Mouse (Mus musculus) neural tube, embryonic 15.5 days (tissue): ENCODE results near the gene Ddx25. TPM values are rescaled to one million over a fixed set of nuclear protein-coding genes. Genes with fewer than 3 reads are reported as not detected.
A peak's percentile ranks its signal among the peaks of the same experiment; 100 is the strongest.

Experiments used
- ATAC-seq: fragments of 200-750 bp; cut with Nextera tagmentation; 2 replicates; pipeline ENCODE4 v1.8.0; 2017; ENCODE audit warnings: mild to moderate bottlenecking, moderate TSS enrichment, moderate library complexity; ENCODE audit not compliant: low FRiP score
- H3K27ac ChIP-seq: fragments of 300-500 bp; sonication (generic); replicated peaks from 2 replicates; pipeline ENCODE4 v1.5.1; 2015; ENCODE audit warnings: mild to moderate bottlenecking, inconsistent platforms
- H3K27me3 ChIP-seq: fragments of 300-500 bp; sonication (generic); replicated peaks from 2 replicates; pipeline ENCODE4 v1.6.1; 2015; ENCODE audit warnings: inconsistent platforms
- H3K36me3 ChIP-seq: fragments of 300-500 bp; sonication (generic); 2 replicates; pipeline ENCODE4 v1.6.1; 2015; ENCODE audit warnings: inconsistent platforms
- H3K4me1 ChIP-seq: fragments of 300-500 bp; sonication (generic); 2 replicates; pipeline ENCODE4 v1.6.1; 2015; ENCODE audit warnings: inconsistent platforms
- H3K4me2 ChIP-seq: fragments of 300-500 bp; sonication (generic); 2 replicates; pipeline ENCODE4 v1.6.1; 2015; ENCODE audit warnings: inconsistent platforms, mild to moderate bottlenecking, moderate library complexity
- H3K4me3 ChIP-seq: fragments of 300-500 bp; sonication (generic); replicated peaks from 2 replicates; pipeline ENCODE4 v1.5.1; 2015; ENCODE audit warnings: mild to moderate bottlenecking, inconsistent platforms
- H3K9ac ChIP-seq: fragments of 300-500 bp; sonication (generic); replicated peaks from 2 replicates; pipeline ENCODE4 v1.6.1; 2015; ENCODE audit warnings: mild to moderate bottlenecking, inconsistent platforms
- H3K9me3 ChIP-seq: fragments of 300-500 bp; sonication (generic); replicated peaks from 2 replicates; pipeline ENCODE4 v1.6.1; 2016; ENCODE audit warnings: inconsistent platforms
- WGBS: fragments of 180-500 bp; shearing (Covaris S2); methylation state at CpG from one replicate; pipeline ENCODE4 v1.1.7; 2015; ENCODE audit warnings: mixed read lengths; 5-methylcytosine and 5-hydroxymethylcytosine counted together
- polyA plus RNA-seq: library from polyadenylated mRNA; unstranded; fragments of >200 nt; fragmentation: Nextera tagmentation; extraction: Ambion mirVana; gene quantifications from 2 replicates; pipeline ENCODE4 v1.2.1, GENCODE M21; 2015

Ddx25 gene
- polyA plus RNA-seq, 1 experiment from 2014 or later = 30.2 TPM

- no peak for ATAC-seq
- 73% methylated on average over 3 of the region's 3 CpGs for WGBS
- no peaks in the 10 kb centered on the region for H3K36me3 ChIP-seq
Observed at GRCm38 (mm10) chr9:35518169-35518568, 40.2 kb downstream of the Ddx25 start, which contains the start of gene Gm1113. Gene Gm1113 (minus strand): TSS chr9:35518269.

GRCm38 (mm10) chr9:35516711-35517110 lies 41.6 kb downstream of the Ddx25 start:
- H3K27ac ChIP-seq = no peak overlapping the region
- ATAC-seq = no peak
- WGBS = 95% methylated on average over 16 of the region's 16 CpGs
- H3K36me3 ChIP-seq = no peaks in the 10 kb centered on the region
- no peaks in the 10 kb centered on the region for H3K27me3 ChIP-seq
- no peaks in the 10 kb centered on the region for H3K9me3 ChIP-seq
- no peak overlapping the region for H3K9ac ChIP-seq
- H3K4me1 ChIP-seq = no peaks in the 10 kb centered on the region
- H3K4me3 ChIP-seq = no peak overlapping the region
- H3K4me2 ChIP-seq = no peak overlapping the region

More at GRCm38 (mm10) chr9:35518169-35518568, 40.2 kb downstream of the Ddx25 start, which contains the start of gene Gm1113:
- Histone ChIP-seq H3K27ac (no peak within 1 kb of the TSS), H3K27me3 (no peaks in the 10 kb centered on the region), H3K4me2 (no peak within 1 kb of the TSS), H3K4me1 (no peaks in the 10 kb centered on the region), H3K4me3 (no peak within 1 kb of the TSS), H3K9ac (no peak within 1 kb of the TSS), H3K9me3 (no peaks in the 10 kb centered on the region)

- ATAC-seq = no peak
- Histone ChIP-seq H3K36me3 (no peaks in the 10 kb centered on the region), H3K27ac (no peak overlapping the region), H3K4me1 (no peaks in the 10 kb centered on the region), H3K9ac (no peak overlapping the region), H3K4me2 (no peak overlapping the region), H3K27me3 (no peaks in the 10 kb centered on the region), H3K4me3 (no peak overlapping the region), H3K9me3 (no peaks in the 10 kb centered on the region)
- 83% methylated on average over 5 of the region's 5 CpGs for WGBS
Observed at GRCm38 (mm10) chr9:35516182-35516581, 42.1 kb downstream of the Ddx25 start.

GRCm38 (mm10) chr9:35513900-35514299 lies 44.4 kb downstream of the Ddx25 start:
- H3K9me3 ChIP-seq = no peaks in the 10 kb centered on the region
- ATAC-seq = no peak
- H3K36me3 ChIP-seq = no peaks in the 10 kb centered on the region
- no peak overlapping the region for H3K9ac ChIP-seq
- no peaks in the 10 kb centered on the region for H3K27me3 ChIP-seq
- no peak overlapping the region for H3K27ac ChIP-seq
- no peak overlapping the region for H3K4me3 ChIP-seq
- H3K4me1 ChIP-seq = no peaks in the 10 kb centered on the region
- WGBS = 88% methylated on average over 4 of the region's 4 CpGs
- H3K4me2 ChIP-seq = no peak overlapping the region

GRCm38 (mm10) chr9:35508234-35508633 lies 50.1 kb downstream of the Ddx25 start:
- no peak overlapping the region; the same call in 1 of the 2 replicates for H3K27ac ChIP-seq
- ATAC-seq = 0 out of 2 replicates have a peak, but pooled peaks have one; percentile 34

GRCm38 (mm10) chr9:35502361-35503000 lies 55.8 kb downstream of the Ddx25 start:
- Histone ChIP-seq H3K4me1 (no peaks in the 10 kb centered on the region), H3K27ac (no peak overlapping the region), H3K4me3 (no peak overlapping the region), H3K9ac (no peak overlapping the region), H3K4me2 (no peak overlapping the region), H3K27me3 (no peaks in the 10 kb centered on the region), H3K9me3 (no peaks in the 10 kb centered on the region), H3K36me3 (peaks cover 21% of the 10 kb centered on the region)
- 84% methylated on average over 10 of the region's 10 CpGs for WGBS
- ATAC-seq = no peak

More at GRCm38 (mm10) chr9:35508234-35508633, 50.1 kb downstream of the Ddx25 start:
- Histone ChIP-seq H3K4me3 (no peak overlapping the region), H3K4me2 (no peak overlapping the region), H3K27me3 (no peaks in the 10 kb centered on the region), H3K9ac (no peak overlapping the region), H3K36me3 (peaks cover 9% of the 10 kb centered on the region), H3K4me1 (no peaks in the 10 kb centered on the region), H3K9me3 (no peaks in the 10 kb centered on the region)
- WGBS = 51% methylated on average over 8 of the region's 8 CpGs

GRCm38 (mm10) chr9:35499946-35500345 lies 58.4 kb downstream of the Ddx25 start:
- WGBS = 79% methylated on average over 6 of the region's 6 CpGs
- Histone ChIP-seq H3K9me3 (no peaks in the 10 kb centered on the region), H3K4me2 (no peak overlapping the region), H3K4me3 (no peak overlapping the region), H3K4me1 (no peaks in the 10 kb centered on the region; the same call in 1 of the 2 replicates), H3K27me3 (no peaks in the 10 kb centered on the region), H3K27ac (no peak overlapping the region), H3K9ac (no peak overlapping the region), H3K36me3 (peaks cover 17% of the 10 kb centered on the region)
- no peak for ATAC-seq

- peaks cover 7% of the 10 kb centered on the region; the same call in 1 of the 2 replicates for H3K36me3 ChIP-seq
- no peaks in the 10 kb centered on the region; the same call in 1 of the 2 replicates for H3K4me1 ChIP-seq
- 71% methylated on average over 3 of the region's 3 CpGs for WGBS
- H3K4me3 ChIP-seq = no peak overlapping the region
- H3K4me2 ChIP-seq = no peak overlapping the region
- no peak overlapping the region for H3K9ac ChIP-seq
- H3K9me3 ChIP-seq = no peaks in the 10 kb centered on the region
- H3K27me3 ChIP-seq = no peaks in the 10 kb centered on the region
- no peak for ATAC-seq
- no peak overlapping the region for H3K27ac ChIP-seq
Observed at GRCm38 (mm10) chr9:35495471-35495870, 62.9 kb downstream of the Ddx25 start.

- no peak for ATAC-seq
- no peaks in the 10 kb centered on the region for H3K9me3 ChIP-seq
- no peaks in the 10 kb centered on the region for H3K27me3 ChIP-seq
- H3K36me3 ChIP-seq = peaks cover 7% of the 10 kb centered on the region; the same call in 1 of the 2 replicates
- H3K4me1 ChIP-seq = no peaks in the 10 kb centered on the region; the same call in 1 of the 2 replicates
- WGBS = 49% methylated on average over 4 of the region's 4 CpGs
- H3K27ac ChIP-seq = no peak overlapping the region
- H3K4me2 ChIP-seq = no peak overlapping the region
- H3K9ac ChIP-seq = no peak overlapping the region
- H3K4me3 ChIP-seq = no peak overlapping the region
Observed at GRCm38 (mm10) chr9:35494937-35495336, 63.4 kb downstream of the Ddx25 start.

- 32% methylated on average over 4 of the region's 4 CpGs for WGBS
- no peaks in the 10 kb centered on the region; the same call in 1 of the 2 replicates for H3K4me1 ChIP-seq
- H3K9ac ChIP-seq = no peak overlapping the region
- no peak for ATAC-seq
- no peaks in the 10 kb centered on the region for H3K9me3 ChIP-seq
- no peaks in the 10 kb centered on the region for H3K27me3 ChIP-seq
- H3K4me3 ChIP-seq = no peak overlapping the region
- no peak overlapping the region for H3K27ac ChIP-seq
- peaks cover 18% of the 10 kb centered on the region for H3K36me3 ChIP-seq
- no peak overlapping the region for H3K4me2 ChIP-seq
Observed at GRCm38 (mm10) chr9:35493733-35494092, 64.6 kb downstream of the Ddx25 start.

- no peak overlapping the region for H3K4me3 ChIP-seq
- peaks cover 16% of the 10 kb centered on the region for H3K36me3 ChIP-seq
- ATAC-seq = no peak
- no peaks in the 10 kb centered on the region for H3K27me3 ChIP-seq
- H3K9me3 ChIP-seq = no peaks in the 10 kb centered on the region
- no peaks in the 10 kb centered on the region; the same call in 1 of the 2 replicates for H3K4me1 ChIP-seq
- 49% methylated on average over 7 of the region's 7 CpGs for WGBS
- H3K27ac ChIP-seq = no peak overlapping the region
- no peak overlapping the region for H3K4me2 ChIP-seq
- no peak overlapping the region for H3K9ac ChIP-seq
Observed at GRCm38 (mm10) chr9:35493033-35493732, 65.1 kb downstream of the Ddx25 start.
